Mouse (Mus musculus): ENCODE measurements around the gene Pigg.
"Not testable (repeated sequence)": the region's sequence is repeated elsewhere in the genome, so short reads cannot be mapped to it uniquely, and the experiment has no call there.

- TF ChIP-seq CTCF (IDR thresholded peaks at IDR 0.05; ENCODE audit: low read depth, low read length); POLR2A (IDR thresholded peaks at IDR 0.05; ENCODE audit: insufficient read depth, low read length): not testable (repeated sequence)
Measured at GRCm38 (mm10) chr5:108263785-108264184, 48.6 kb upstream of the Pigg start.

Data from ES-Bruce4 (cell line).